Mouse (Mus musculus) bone marrow, adult 2 months (tissue): ENCODE results near the gene Slc1a5. TPM values are rescaled to one million over a fixed set of nuclear protein-coding genes. Genes with fewer than 3 reads are reported as not detected.

ENCODE experiments used
- H3K27ac ChIP-seq: fragments of 200-500 bp; 2 replicates; pipeline ENCODE4 v1.5.1; 2012; ENCODE audit warnings: low read depth, mild to moderate bottlenecking, control low read depth, inconsistent platforms, low read length; ENCODE audit not compliant: control insufficient read depth, poor library complexity, insufficient read depth
- H3K4me1 ChIP-seq: fragments of 200-500 bp; 2 replicates; pipeline ENCODE4 v1.6.1; 2011; ENCODE audit warnings: low read length; ENCODE audit not compliant: control insufficient read depth, insufficient read depth
- H3K4me3 ChIP-seq: fragments of 200-500 bp; replicated peaks from 2 replicates; pipeline ENCODE3; 2011; ENCODE audit warnings: mild to moderate bottlenecking, low read depth, low read length, control low read depth; ENCODE audit not compliant: control insufficient read depth
- CTCF ChIP-seq: fragments of 200-500 bp; IDR thresholded peaks from 2 replicates; pipeline ENCODE4 v1.5.1; 2011; ENCODE audit warnings: low read length, control low read depth; ENCODE audit not compliant: control insufficient read depth, insufficient read depth
- POLR2A ChIP-seq: fragments of 200-500 bp; IDR thresholded peaks from 2 replicates; pipeline ENCODE4 v1.6.1; 2011; ENCODE audit warnings: low read depth, mild to moderate bottlenecking, control low read depth, low read length, borderline replicate concordance; ENCODE audit not compliant: control insufficient read depth
- WGBS: fragments of 180-500 bp; shearing (Covaris S2); methylation state at CpG from one replicate; pipeline ENCODE4 v1.1.7; 2018; 5-methylcytosine and 5-hydroxymethylcytosine counted together
- polyA plus RNA-seq: library from polyadenylated mRNA; stranded (reverse); fragments of >200 nt; gene quantifications from 2 replicates; pipeline ENCODE4 v1.2.4, GENCODE M21; 2011; ENCODE audit warnings: low replicate concordance; ENCODE audit not compliant: missing spikeins, insufficient read depth, insufficient read length

Slc1a5 gene
- polyA plus RNA-seq, 1 experiment = 343 TPM

- WGBS = 62% methylated on average over 10 of the region's 10 CpGs
- Histone ChIP-seq H3K27ac (no peak overlapping the region), H3K4me3 (no peak overlapping the region), H3K4me1 (peaks cover 1% of the 10 kb centered on the region; the same call in 1 of the 2 replicates)
- peak; percentile 88 for TF ChIP-seq CTCF
- TF ChIP-seq POLR2A = no peak
Measured at GRCm38 (mm10) chr7:16809739-16810138, 28.6 kb downstream of the Slc1a5 start.

- Histone ChIP-seq H3K4me1 (peaks cover 1% of the 10 kb centered on the region; the same call in 1 of the 2 replicates), H3K27ac (no peak overlapping the region; the same call in 1 of the 2 replicates), H3K4me3 (no peak overlapping the region)
- 90% methylated on average over 28 of the region's 28 CpGs for WGBS
- TF ChIP-seq POLR2A = no peak
- TF ChIP-seq CTCF = no peak
Measured at GRCm38 (mm10) chr7:16810399-16810919, 29.3 kb downstream of the Slc1a5 start.

DNA sequence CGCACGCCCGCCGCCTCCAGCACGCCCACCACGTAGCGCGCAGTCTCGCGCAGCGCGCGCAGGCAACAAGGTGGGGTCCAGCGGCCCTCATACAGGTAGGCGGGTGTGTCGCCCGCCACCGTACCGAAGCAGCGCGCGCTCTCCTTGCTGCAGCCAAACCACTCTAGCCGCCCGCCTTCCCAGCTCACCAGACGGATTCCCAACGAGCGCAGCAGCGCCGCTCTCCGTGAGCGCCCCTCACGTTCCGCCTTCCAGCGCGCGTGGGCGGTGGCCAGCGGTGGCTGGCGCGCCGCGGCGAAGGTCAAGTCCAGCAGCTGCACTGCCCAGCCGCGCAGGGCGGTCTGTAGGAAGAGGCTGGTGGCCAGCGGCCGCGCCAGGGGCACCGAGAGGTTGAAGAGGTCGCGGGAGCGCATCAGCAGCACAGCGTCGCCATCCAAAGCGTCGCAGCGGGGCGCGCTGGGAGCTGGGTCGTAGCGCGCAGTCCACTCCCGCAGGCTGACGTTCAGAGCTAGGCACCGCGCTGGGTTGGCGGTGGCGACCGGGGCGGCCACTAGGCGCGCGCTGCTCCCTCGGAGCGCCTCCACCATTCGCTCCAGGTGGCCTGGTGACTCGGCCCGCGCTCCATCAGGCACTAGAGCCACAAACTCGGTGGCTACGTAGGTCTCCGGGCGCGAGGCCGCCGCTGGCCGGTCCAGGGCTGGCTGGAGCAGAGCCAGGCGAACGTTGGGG, 29.9 kb downstream of the Slc1a5 start:
- WGBS = 96% methylated on average over 90 of the region's 90 CpGs

GRCm38 (mm10) chr7:16811649-16812070, 30.5 kb downstream of the Slc1a5 start:
- peaks cover 1% of the 10 kb centered on the region; the same call in 1 of the 2 replicates for H3K4me1 ChIP-seq
- whole genome bisulfite sequencing = 92% methylated on average over 17 of the region's 17 CpGs
- no peak overlapping the region for H3K27ac ChIP-seq
- TF ChIP-seq CTCF (no peak), POLR2A (no peak)
- no peak overlapping the region for H3K4me3 ChIP-seq

More for the DNA sequence above, 29.9 kb downstream of the Slc1a5 start:
- TF ChIP-seq POLR2A = no peak
- no peak for TF ChIP-seq CTCF
- H3K4me3 ChIP-seq = no peak overlapping the region
- H3K4me1 ChIP-seq = peaks cover 1% of the 10 kb centered on the region; the same call in 1 of the 2 replicates
- no peak overlapping the region for H3K27ac ChIP-seq

GRCm38 (mm10) chr7:16812505-16812904, 31.4 kb downstream of the Slc1a5 start:
- H3K4me3 ChIP-seq = no peak overlapping the region
- TF ChIP-seq POLR2A (no peak), CTCF (no peak)
- WGBS = 69% methylated on average over 2 of the region's 2 CpGs
- H3K4me1 ChIP-seq = peaks cover 1% of the 10 kb centered on the region
- no peak overlapping the region for H3K27ac ChIP-seq

- 13% methylated on average over 1 of the region's 1 CpGs for WGBS
- H3K4me3 ChIP-seq = peak within 1 kb of the TSS; percentile 98
- peaks cover 6% of the 10 kb centered on the region; the same call in 1 of the 2 replicates for H3K4me1 ChIP-seq
- TF ChIP-seq POLR2A (no peak), CTCF (no peak)
- H3K27ac ChIP-seq = peak within 1 kb of the TSS; percentile 92
Measured at GRCm38 (mm10) chr7:16815351-16815941, 34.3 kb downstream of the Slc1a5 start, which contains the start of gene Strn4. Gene Strn4 (plus strand): TSS chr7:16815889.

- TF ChIP-seq CTCF (no peak), POLR2A (peak; percentile 47; the same call in 1 of the 2 replicates)
- peak overlapping the region; percentile 81 for H3K4me3 ChIP-seq
- WGBS = 1% methylated on average over 55 of the region's 55 CpGs
- H3K27ac ChIP-seq = peak overlapping the region; percentile 92
- peaks cover 8% of the 10 kb centered on the region; the same call in 1 of the 2 replicates for H3K4me1 ChIP-seq
Measured at GRCm38 (mm10) chr7:16816078-16816474, 34.9 kb downstream of the Slc1a5 start.

GRCm38 (mm10) chr7:16816475-16817122, 35.5 kb downstream of the Slc1a5 start, which contains the start of gene Fkrp:
Gene Fkrp (minus strand): TSS chr7:16816732.
- no peak for TF ChIP-seq POLR2A
- TF ChIP-seq CTCF = no peak

More at GRCm38 (mm10) chr7:16816475-16817122, 35.5 kb downstream of the Slc1a5 start, which contains the start of gene Fkrp:
- WGBS = under 1% methylated on average over 64 of the region's 64 CpGs
- peak within 1 kb of the TSS; percentile 98 for H3K4me3 ChIP-seq
- peak within 1 kb of the TSS; percentile 92 for H3K27ac ChIP-seq
- peaks cover 8% of the 10 kb centered on the region; the same call in 1 of the 2 replicates for H3K4me1 ChIP-seq
